Mouse (Mus musculus) heart, embryonic 14.5 days (tissue): ENCODE results near the gene Arhgap25. TPM values are rescaled to one million over a fixed set of nuclear protein-coding genes. Genes with fewer than 3 reads are reported as not detected.

Experiments used
- ATAC-seq: fragments of 200-750 bp; cut with Nextera tagmentation; 2 replicates; pipeline ENCODE4 v1.8.0; 2017; ENCODE audit warnings: low read depth, moderate TSS enrichment; ENCODE audit not compliant: insufficient number of reproducible peaks, insufficient read depth, low FRiP score
- H3K27ac ChIP-seq, 2 experiments: fragments of 200-500 bp in 1 of 2; fragments of 300-500 bp in 1 of 2; sonication (generic) in 1 of 2; replicated peaks in 1 of 2; 2 replicates each; pipeline ENCODE4 v1.5.1; 2012 to 2014; ENCODE audit warnings: low read depth in 2 of 2, low read length in 2 of 2, control low read depth in 1 of 2, mild to moderate bottlenecking in 1 of 2, mixed read lengths in 1 of 2; ENCODE audit not compliant: control insufficient read depth in 1 of 2, insufficient read depth in 1 of 2
- H3K27me3 ChIP-seq: fragments of 300-500 bp; sonication (generic); 2 replicates; pipeline ENCODE4 v1.6.1; 2014; ENCODE audit warnings: mild to moderate bottlenecking, low read length, control low read depth; ENCODE audit not compliant: control insufficient read depth, insufficient read depth
- H3K36me3 ChIP-seq: fragments of 300-500 bp; sonication (generic); 2 replicates; pipeline ENCODE4 v1.6.1; 2014; ENCODE audit warnings: mild to moderate bottlenecking, control low read depth, low read length, mixed read lengths; ENCODE audit not compliant: control insufficient read depth, insufficient read depth
- H3K4me1 ChIP-seq, 2 experiments: fragments of 200-500 bp in 1 of 2; fragments of 300-500 bp in 1 of 2; sonication (generic) in 1 of 2; 2 replicates each; pipeline ENCODE4 v1.6.1; 2012 to 2014; ENCODE audit warnings: low read length in 2 of 2, control low read depth in 1 of 2, mixed read lengths in 1 of 2; ENCODE audit not compliant: control insufficient read depth in 2 of 2, insufficient read depth in 2 of 2
- H3K4me2 ChIP-seq: fragments of 300-500 bp; sonication (generic); 2 replicates; pipeline ENCODE4 v1.6.1; 2014; ENCODE audit warnings: mild to moderate bottlenecking, low read length
- H3K4me3 ChIP-seq, 2 experiments: fragments of 200-500 bp in 1 of 2; fragments of 300-500 bp in 1 of 2; sonication (generic) in 1 of 2; 2 replicates each; pipeline ENCODE4 v1.5.1; 2012 to 2014; ENCODE audit warnings: low read length in 2 of 2, mild to moderate bottlenecking in 2 of 2, control low read depth in 1 of 2, low read depth in 1 of 2, moderate library complexity in 1 of 2; ENCODE audit not compliant: control insufficient read depth in 1 of 2, insufficient read depth in 1 of 2
- H3K9ac ChIP-seq: fragments of 300-500 bp; sonication (generic); 2 replicates; pipeline ENCODE4 v1.6.1; 2014; ENCODE audit warnings: mild to moderate bottlenecking, low read length
- H3K9me3 ChIP-seq: fragments of 300-500 bp; sonication (generic); 2 replicates; pipeline ENCODE4 v1.6.1; 2016; ENCODE audit warnings: low read length, control low read depth; ENCODE audit not compliant: control insufficient read depth
- WGBS: fragments of 180-500 bp; shearing (Covaris S2); extraction: QIAGEN DNeasy Blood & Tissue Kit; methylation state at CpG from one replicate; pipeline ENCODE4 v1.1.7; 2014; 5-methylcytosine and 5-hydroxymethylcytosine counted together
- polyA plus RNA-seq: library from polyadenylated mRNA; unstranded; fragments of >200 nt; fragmentation: Nextera tagmentation; extraction: Ambion mirVana; gene quantifications from 2 replicates; pipeline ENCODE4 v1.2.1, GENCODE M21; 2014

Gene Arhgap25
- polyA plus RNA-seq, 1 experiment from 2014 or later = 3.9 TPM

DNA sequence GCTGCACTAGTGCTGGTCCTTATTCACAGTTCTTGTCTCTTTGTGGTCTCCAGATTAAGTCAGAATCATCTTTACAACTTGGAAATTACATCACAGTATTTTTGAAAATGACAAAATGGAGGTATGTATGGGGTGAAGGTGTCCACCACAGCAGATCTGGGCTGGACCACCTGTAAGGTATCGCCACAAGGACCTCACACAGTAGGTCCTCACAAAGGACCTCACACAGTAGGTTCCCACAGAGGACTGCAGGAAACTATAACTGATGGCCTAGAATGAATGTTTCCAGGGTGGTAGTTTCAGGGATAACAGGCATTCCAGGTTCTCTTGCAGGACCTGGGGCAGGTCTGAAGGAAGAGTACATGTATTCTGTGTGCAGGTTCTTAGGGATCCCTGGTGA lies 65.7 kb downstream of the Arhgap25 start:
- ATAC-seq = no peak
- WGBS = 100% methylated on average over 1 of the region's 1 CpGs
- H3K4me1 ChIP-seq = peaks cover 3 to 13% of the 10 kb centered on the region in 2 experiments; a peak in 3 of 4 replicates
- H3K4me3 ChIP-seq = no peak overlapping the region
- no peak overlapping the region for H3K9ac ChIP-seq
- H3K27me3 ChIP-seq = peaks cover 35% of the 10 kb centered on the region; the same call in 1 of the 2 replicates
- no peaks in the 10 kb centered on the region for H3K36me3 ChIP-seq
- H3K4me2 ChIP-seq = no peak overlapping the region
- H3K9me3 ChIP-seq = no peaks in the 10 kb centered on the region
- no peak overlapping the region for H3K27ac ChIP-seq

GRCm38 (mm10) chr6:87466221-87466620 lies 66.8 kb downstream of the Arhgap25 start:
- Histone ChIP-seq H3K27ac (no peak overlapping the region), H3K36me3 (no peaks in the 10 kb centered on the region), H3K4me2 (peak overlapping the region; percentile 41), H3K9me3 (no peaks in the 10 kb centered on the region), H3K4me1 (peaks cover 3 to 13% of the 10 kb centered on the region in 2 experiments; a peak in 3 of 4 replicates), H3K27me3 (peaks cover 38% of the 10 kb centered on the region; the same call in 1 of the 2 replicates), H3K4me3 (no peak overlapping the region), H3K9ac (no peak overlapping the region)
- WGBS = 14% methylated on average over 12 of the region's 12 CpGs
- no peak for ATAC-seq

DNA sequence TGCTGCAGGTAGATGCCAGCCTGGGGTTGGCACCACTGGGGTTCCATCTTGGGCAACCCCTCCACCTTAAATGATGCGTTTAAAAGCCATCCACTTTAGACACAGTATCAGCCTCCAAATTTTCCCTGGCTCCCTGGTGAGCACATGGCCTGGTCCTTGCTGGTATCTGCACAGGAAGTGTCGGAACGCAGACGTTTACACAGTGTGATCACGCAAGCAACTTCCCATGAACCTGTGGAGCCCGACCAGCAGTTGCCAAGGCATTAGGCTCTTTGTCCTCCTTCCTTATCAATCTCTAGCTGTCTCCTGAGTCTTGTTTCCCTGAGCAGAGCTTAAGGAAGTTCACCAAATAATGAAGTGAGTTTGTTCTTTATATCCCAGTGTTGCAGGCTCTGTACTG lies 77.6 kb downstream of the Arhgap25 start:
- H3K27ac ChIP-seq = no peak overlapping the region
- H3K27me3 ChIP-seq = peaks cover 76% of the 10 kb centered on the region
- no peak overlapping the region for H3K4me2 ChIP-seq
- no peak overlapping the region for H3K4me3 ChIP-seq
- no peaks in the 10 kb centered on the region for H3K9me3 ChIP-seq
- H3K9ac ChIP-seq = no peak overlapping the region
- H3K4me1 ChIP-seq = peaks cover 0 to 6% of the 10 kb centered on the region in 2 experiments; a peak in 1 of 4 replicates
- WGBS = 47% methylated on average over 6 of the region's 6 CpGs
- no peaks in the 10 kb centered on the region for H3K36me3 ChIP-seq
- no peak for ATAC-seq

DNA sequence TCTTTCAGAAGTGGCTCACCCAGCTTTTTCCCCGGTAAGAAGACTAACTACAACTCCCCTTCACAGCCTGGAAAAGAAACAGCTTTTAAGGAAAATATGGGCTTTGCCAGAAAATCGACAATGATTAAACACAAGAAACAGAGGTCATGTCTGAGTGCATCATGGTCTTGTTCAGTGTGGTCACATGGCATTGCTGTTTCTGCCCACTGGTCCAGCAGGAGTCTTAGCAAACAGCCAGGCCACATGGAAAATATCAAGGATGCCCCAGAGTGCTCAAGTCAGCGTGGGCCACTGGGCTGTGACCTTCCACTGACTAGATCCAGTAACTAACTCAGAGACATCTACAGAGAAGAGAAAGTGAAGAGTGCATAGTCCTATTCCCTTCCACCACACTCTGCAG lies 81.3 kb downstream of the Arhgap25 start:
- Histone ChIP-seq H3K9me3 (no peaks in the 10 kb centered on the region), H3K4me2 (no peak overlapping the region), H3K9ac (no peak overlapping the region), H3K4me3 (no peak overlapping the region), H3K27ac (no peak overlapping the region), H3K27me3 (peaks cover 87% of the 10 kb centered on the region), H3K36me3 (no peaks in the 10 kb centered on the region), H3K4me1 (peaks cover 15% of the 10 kb centered on the region in 2 experiments)
- 64% methylated on average over 3 of the region's 3 CpGs for WGBS
- no peak for ATAC-seq

- peaks cover 11 to 15% of the 10 kb centered on the region in 2 experiments for H3K4me1 ChIP-seq
- H3K9ac ChIP-seq = no peak overlapping the region
- no peaks in the 10 kb centered on the region for H3K36me3 ChIP-seq
- 55% methylated on average over 3 of the region's 3 CpGs for WGBS
- H3K27ac ChIP-seq = no peak overlapping the region
- peaks cover 85% of the 10 kb centered on the region for H3K27me3 ChIP-seq
- no peak for ATAC-seq
- H3K9me3 ChIP-seq = no peaks in the 10 kb centered on the region
- H3K4me2 ChIP-seq = no peak overlapping the region
- H3K4me3 ChIP-seq = no peak overlapping the region
These were observed 82.0 kb downstream of the Arhgap25 start for GRCm38 (mm10) chr6:87451016-87451415.

DNA sequence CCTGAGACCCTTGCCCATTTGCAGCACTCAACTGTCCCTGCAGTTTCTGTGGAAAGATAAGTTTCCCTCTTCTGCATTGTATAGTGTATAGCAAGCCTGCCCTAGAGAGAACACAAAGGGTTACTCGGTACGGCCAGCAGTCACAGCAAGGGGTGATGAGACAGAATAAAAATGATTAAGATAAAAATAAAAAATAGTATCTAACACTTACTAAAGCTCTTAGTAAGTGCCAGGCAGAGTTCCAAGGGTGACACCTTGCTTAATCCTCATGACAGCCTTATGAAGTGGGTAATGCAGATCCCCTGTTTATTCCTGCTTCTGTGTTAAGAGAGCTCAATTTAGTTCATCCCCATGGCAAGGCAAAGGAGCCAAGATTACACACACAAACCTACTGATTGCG lies 83.5 kb downstream of the Arhgap25 start:
- H3K9me3 ChIP-seq = no peaks in the 10 kb centered on the region
- H3K4me3 ChIP-seq = no peak overlapping the region
- peak overlapping the region in 1 of 2 experiments; percentile 67; a peak in 2 of 4 replicates for H3K27ac ChIP-seq
- WGBS = 31% methylated on average over 3 of the region's 3 CpGs
- H3K36me3 ChIP-seq = no peaks in the 10 kb centered on the region
- H3K4me1 ChIP-seq = peaks cover 9 to 19% of the 10 kb centered on the region in 2 experiments
- peak; percentile 47; the same call in 1 of the 2 replicates for ATAC-seq
- H3K27me3 ChIP-seq = peaks cover 77% of the 10 kb centered on the region
- peak overlapping the region; percentile 21; the same call in 1 of the 2 replicates for H3K4me2 ChIP-seq
- H3K9ac ChIP-seq = no peak overlapping the region

- Histone ChIP-seq H3K27ac (no peak overlapping the region), H3K27me3 (peaks cover 67% of the 10 kb centered on the region), H3K9ac (no peak overlapping the region), H3K4me3 (no peak overlapping the region), H3K4me1 (peaks cover 16 to 31% of the 10 kb centered on the region in 2 experiments), H3K4me2 (no peak overlapping the region), H3K36me3 (no peaks in the 10 kb centered on the region), H3K9me3 (no peaks in the 10 kb centered on the region)
- no peak for ATAC-seq
- WGBS = 95% methylated on average over 4 of the region's 4 CpGs
These were observed 85.8 kb downstream of the Arhgap25 start for GRCm38 (mm10) chr6:87447217-87447616.

- Histone ChIP-seq H3K27ac (no peak overlapping the region), H3K4me2 (no peak overlapping the region), H3K36me3 (no peaks in the 10 kb centered on the region), H3K9me3 (no peaks in the 10 kb centered on the region), H3K4me3 (no peak overlapping the region), H3K4me1 (peaks cover 23 to 45% of the 10 kb centered on the region in 2 experiments), H3K9ac (no peak overlapping the region), H3K27me3 (peaks cover 54% of the 10 kb centered on the region)
- ATAC-seq = no peak
- 56% methylated on average over 7 of the region's 7 CpGs for WGBS
These were observed 87.8 kb downstream of the Arhgap25 start for GRCm38 (mm10) chr6:87445222-87445621.
